Mouse (Mus musculus) liver, embryonic 14.5 days (tissue): Measurements from ENCODE around the gene Slc12a5.

Source experiments
- CTCF ChIP-seq: IDR thresholded peaks from 2 replicates; pipeline ENCODE4 v1.5.1; 2016; ENCODE audit warnings: antibody characterized with exemption, low read depth, control low read depth
- EP300 ChIP-seq: IDR thresholded peaks from 2 replicates; pipeline ENCODE4 v1.6.1; 2016; ENCODE audit warnings: antibody characterized with exemption, low read depth

DNA sequence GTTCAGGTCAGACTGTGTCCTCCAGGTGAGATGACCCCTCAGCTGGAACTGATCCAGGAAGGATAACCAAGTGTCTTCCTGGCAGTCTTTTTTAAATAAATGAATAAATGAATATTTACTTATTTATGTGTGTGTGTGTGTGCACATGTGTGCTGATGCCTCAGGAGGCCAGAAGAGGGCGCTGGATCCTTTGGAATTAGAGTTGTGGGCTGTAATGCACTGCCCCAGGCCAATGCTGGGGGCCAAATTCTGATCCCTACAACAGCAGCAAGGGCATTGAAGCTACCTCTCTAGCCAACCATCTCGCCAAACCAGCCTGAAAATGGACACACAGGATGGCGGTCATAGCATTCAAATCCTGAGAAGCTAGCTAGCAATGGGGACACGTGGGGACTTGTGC is 4.9 kb upstream of the Slc12a5 start:
- no peak for TF ChIP-seq CTCF
- TF ChIP-seq EP300, result no peak
